Mouse (Mus musculus) erythroblast, embryonic 14.5 days (primary cell): ENCODE results near the gene Rap2b.

Experiments
- GATA1 ChIP-seq: IDR thresholded peaks from 2 replicates; pipeline ENCODE4 v1.6.1; 2012; ENCODE audit warnings: low read length, inconsistent platforms, mixed read lengths
- TAL1 ChIP-seq: IDR thresholded peaks from 3 replicates; pipeline ENCODE4 v1.6.1; 2012; ENCODE audit warnings: low read length, inconsistent platforms, mixed read lengths

- TF ChIP-seq GATA1 (no peak), TAL1 (no peak)
These were observed 3.2 kb downstream of the Rap2b start for GRCm38 (mm10) chr3:61364661-61364977.
